Mouse (Mus musculus) heart, postnatal 0 days (tissue): Measurements from ENCODE around the gene Aldh1l1. TPM values are rescaled to one million over a fixed set of nuclear protein-coding genes. Genes with fewer than 3 reads are reported as not detected.

Source experiments
- ATAC-seq: fragments of 200-750 bp; cut with Nextera tagmentation; 2 replicates; pipeline ENCODE4 v1.8.0; 2017; ENCODE audit warnings: low read depth, moderate number of reproducible peaks, moderate library complexity; ENCODE audit not compliant: insufficient read depth
- DNase-seq: peaks from one replicate; pipeline ENCODE4 v3.0.0-alpha.2; 2016; ENCODE audit warnings: low spot score
- H3K27ac ChIP-seq: fragments of 300-500 bp; sonication (generic); 2 replicates; pipeline ENCODE4 v1.5.1; 2014; ENCODE audit warnings: low read depth, mild to moderate bottlenecking
- H3K27me3 ChIP-seq: fragments of 300-500 bp; sonication (generic); 2 replicates; pipeline ENCODE4 v1.6.1; 2014; ENCODE audit warnings: low read length, mixed read lengths; ENCODE audit not compliant: control insufficient read depth, insufficient read depth
- H3K36me3 ChIP-seq: fragments of 300-500 bp; sonication (generic); replicated peaks from 2 replicates; pipeline ENCODE4 v1.6.1; 2014; ENCODE audit warnings: low read length, mixed read lengths; ENCODE audit not compliant: control insufficient read depth, insufficient read depth
- H3K4me1 ChIP-seq: fragments of 300-500 bp; sonication (generic); 2 replicates; pipeline ENCODE4 v1.6.1; 2014; ENCODE audit warnings: antibody characterized with exemption; ENCODE audit not compliant: control insufficient read depth, insufficient read depth
- H3K4me2 ChIP-seq: fragments of 300-500 bp; sonication (generic); 2 replicates; pipeline ENCODE4 v1.6.1; 2014; ENCODE audit warnings: low read depth, mild to moderate bottlenecking, low read length, moderate library complexity
- H3K4me3 ChIP-seq: fragments of 300-500 bp; sonication (generic); 2 replicates; pipeline ENCODE4 v1.5.1; 2014; ENCODE audit warnings: low read depth, low read length
- H3K9ac ChIP-seq: fragments of 300-500 bp; sonication (generic); replicated peaks from 2 replicates; pipeline ENCODE4 v1.6.1; 2014; ENCODE audit warnings: low read depth, low read length, mixed read lengths
- H3K9me3 ChIP-seq: fragments of 300-500 bp; sonication (generic); replicated peaks from 2 replicates; pipeline ENCODE4 v1.6.1; 2016; ENCODE audit warnings: low read length; ENCODE audit not compliant: control insufficient read depth
- CTCF ChIP-seq: IDR thresholded peaks from 2 replicates; pipeline ENCODE4 v1.5.1; 2016; ENCODE audit warnings: antibody characterized with exemption, control low read depth, low read depth
- EP300 ChIP-seq: IDR thresholded peaks from 2 replicates; pipeline ENCODE4 v1.6.1; 2016; ENCODE audit warnings: antibody characterized with exemption, low read depth
- WGBS: fragments of 180-500 bp; shearing (Covaris S2); extraction: QIAGEN DNeasy Blood & Tissue Kit; methylation state at CpG from one replicate; pipeline ENCODE4 v1.1.7; 2014; 5-methylcytosine and 5-hydroxymethylcytosine counted together
- polyA plus RNA-seq: library from polyadenylated mRNA; unstranded; fragments of >200 nt; fragmentation: Nextera tagmentation; extraction: Ambion mirVana; gene quantifications from 2 replicates; pipeline ENCODE4 v1.2.1, GENCODE M21; 2015
- total RNA-seq: library from RNA; depleted of rRNA; stranded (reverse); fragments of >200 nt; gene quantifications from 2 replicates; pipeline ENCODE4 v1.2.3, GENCODE M21; 2014; ENCODE audit warnings: low replicate concordance

The Aldh1l1 gene
- total and polyA plus RNA-seq, 2 experiments from 2014 or later, result 2.8 to 7.7 TPM

- Histone ChIP-seq H3K9me3 (no peaks in the 10 kb centered on the region), H3K27ac (no peak overlapping the region), H3K4me1 (peaks cover 35% of the 10 kb centered on the region), H3K36me3 (no peaks in the 10 kb centered on the region), H3K9ac (no peak overlapping the region), H3K27me3 (no peaks in the 10 kb centered on the region), H3K4me2 (no peak overlapping the region), H3K4me3 (no peak overlapping the region)
- 90% methylated on average over 8 of the region's 8 CpGs for WGBS
- no peak for ATAC-seq
- DNase-seq, result no peak
- TF ChIP-seq EP300 (no peak), CTCF (no peak)
These were observed 127.0 kb downstream of the Aldh1l1 start for GRCm38 (mm10) chr6:90613277-90613676.

- peak overlapping the region; percentile 17; the same call in 1 of the 2 replicates for H3K9ac ChIP-seq
- no peak for DNase-seq
- WGBS, result 42% methylated on average over 7 of the region's 7 CpGs
These were observed 129.1 kb downstream of the Aldh1l1 start for GRCm38 (mm10) chr6:90615362-90615761.

GRCm38 (mm10) chr6:90615991-90616390 is 129.8 kb downstream of the Aldh1l1 start:
- Histone ChIP-seq H3K36me3 (no peaks in the 10 kb centered on the region), H3K27me3 (no peaks in the 10 kb centered on the region), H3K4me3 (no peak overlapping the region), H3K4me1 (peaks cover 47% of the 10 kb centered on the region), H3K9me3 (no peaks in the 10 kb centered on the region), H3K27ac (peak overlapping the region; percentile 89), H3K9ac (peak overlapping the region; percentile 17; the same call in 1 of the 2 replicates), H3K4me2 (no peak overlapping the region)
- ATAC-seq (peak; percentile 87), DNase-seq (peak; percentile 85)
- no peak for TF ChIP-seq CTCF
- peak; percentile 83 for TF ChIP-seq EP300
- WGBS, result 24% methylated on average over 6 of the region's 6 CpGs

More at GRCm38 (mm10) chr6:90615362-90615761, 129.1 kb downstream of the Aldh1l1 start:
- no peaks in the 10 kb centered on the region for H3K9me3 ChIP-seq
- peaks cover 43% of the 10 kb centered on the region for H3K4me1 ChIP-seq
- peak overlapping the region; percentile 89 for H3K27ac ChIP-seq
- H3K36me3 ChIP-seq, result no peaks in the 10 kb centered on the region
- no peak for TF ChIP-seq EP300
- no peak for TF ChIP-seq CTCF
- ATAC-seq, result no peak
- H3K4me2 ChIP-seq, result no peak overlapping the region
- H3K4me3 ChIP-seq, result no peak overlapping the region
- H3K27me3 ChIP-seq, result no peaks in the 10 kb centered on the region

GRCm38 (mm10) chr6:90616481-90616880 is 130.3 kb downstream of the Aldh1l1 start:
- H3K4me1 ChIP-seq, result peaks cover 52% of the 10 kb centered on the region
- 57% methylated on average over 6 of the region's 6 CpGs for WGBS
- no peaks in the 10 kb centered on the region for H3K36me3 ChIP-seq
- H3K27me3 ChIP-seq, result no peaks in the 10 kb centered on the region
- peak overlapping the region; percentile 89 for H3K27ac ChIP-seq
- no peaks in the 10 kb centered on the region for H3K9me3 ChIP-seq
- ATAC-seq, result peak; percentile 24
- DNase-seq, result no peak
- H3K4me2 ChIP-seq, result no peak overlapping the region
- H3K4me3 ChIP-seq, result no peak overlapping the region
- H3K9ac ChIP-seq, result no peak overlapping the region
- TF ChIP-seq EP300, result no peak
- no peak for TF ChIP-seq CTCF

GRCm38 (mm10) chr6:90618274-90618673 is 132.0 kb downstream of the Aldh1l1 start:
- 0 out of 2 replicates have a peak overlapping the region, but pooled peaks have one; percentile 60 for H3K27ac ChIP-seq
- H3K4me3 ChIP-seq, result no peak overlapping the region
- no peak overlapping the region for H3K9ac ChIP-seq
- H3K36me3 ChIP-seq, result no peaks in the 10 kb centered on the region
- TF ChIP-seq EP300, result no peak
- no peak for TF ChIP-seq CTCF
- H3K4me1 ChIP-seq, result peaks cover 69% of the 10 kb centered on the region
- no peak for DNase-seq
- no peaks in the 10 kb centered on the region for H3K9me3 ChIP-seq
- H3K27me3 ChIP-seq, result no peaks in the 10 kb centered on the region
- no peak for ATAC-seq
- no peak overlapping the region for H3K4me2 ChIP-seq
- 52% methylated on average over 4 of the region's 4 CpGs for WGBS
